Mouse (Mus musculus): Measurements from ENCODE around the gene Mbnl2. TPM values are rescaled to one million over a fixed set of nuclear protein-coding genes. Genes with fewer than 3 reads are reported as not detected.

Mbnl2 gene
- total and polyA plus RNA-seq, 3 experiments: 5.6 to 8.6 TPM; not detected in 1

DNA sequence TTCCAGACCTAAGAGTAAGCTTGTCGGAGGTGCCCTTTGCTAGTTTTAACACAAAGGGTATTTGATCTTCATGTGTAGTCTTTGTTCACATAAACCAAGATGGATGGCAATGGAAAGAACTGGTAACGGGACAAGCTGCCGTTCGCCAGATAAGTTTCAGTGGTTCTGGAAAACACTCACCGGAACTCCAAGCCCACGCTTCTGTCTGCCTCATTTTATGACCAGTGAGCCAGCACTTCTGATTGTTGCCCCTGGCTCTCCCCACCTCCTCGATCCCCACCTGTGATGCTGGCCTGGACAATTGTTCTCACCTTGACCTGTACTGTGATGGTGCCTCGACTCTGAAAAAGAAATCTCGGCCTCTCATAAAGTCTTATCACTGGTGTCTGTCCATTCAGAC, 117.0 kb downstream of the Mbnl2 start:
- Histone ChIP-seq H3K36me3 (ENCODE audit: control insufficient read depth in 1 of 2, insufficient read depth in 2 of 2, low read length in 2 of 2) (no peaks in the 10 kb centered on the region), H3K27me3 (ENCODE audit: control insufficient read depth in 1 of 2, insufficient read depth in 2 of 2, low read length in 2 of 2) (no peaks in the 10 kb centered on the region), H3K27ac (ENCODE audit: control insufficient read depth, low read depth, low read length) (no peak overlapping the region), H3K79me2 (ENCODE audit: control insufficient read depth, insufficient read depth, low read length, poor library complexity) (no peaks in the 10 kb centered on the region), H3K4me1 (ENCODE audit: control insufficient read depth in 1 of 2, insufficient read depth in 2 of 2, low read length in 2 of 2) (no peaks in the 10 kb centered on the region), H3K9ac (ENCODE audit: control insufficient read depth, low read depth, low read length, poor library complexity, severe bottlenecking) (no peak overlapping the region), H3K9me3 (replicated peaks; ENCODE audit: insufficient read depth, low read length) (no peaks in the 10 kb centered on the region), H3K4me3 (ENCODE audit: control insufficient read depth in 1 of 2, insufficient read depth in 1 of 2, low read depth in 2 of 2, low read length in 2 of 2) (no peak overlapping the region)
- no peak for DNase-seq (ENCODE audit: low read depth, low spot score)
- TF ChIP-seq TCF12 (IDR thresholded peaks at IDR 0.05; ENCODE audit: low read depth, low read length) (no peak), GATA1 (IDR thresholded peaks at IDR 0.05; ENCODE audit: low read depth, low read length) (no peak), TAL1 (IDR thresholded peaks at IDR 0.05; ENCODE audit: low read length) (no peak)

DNA sequence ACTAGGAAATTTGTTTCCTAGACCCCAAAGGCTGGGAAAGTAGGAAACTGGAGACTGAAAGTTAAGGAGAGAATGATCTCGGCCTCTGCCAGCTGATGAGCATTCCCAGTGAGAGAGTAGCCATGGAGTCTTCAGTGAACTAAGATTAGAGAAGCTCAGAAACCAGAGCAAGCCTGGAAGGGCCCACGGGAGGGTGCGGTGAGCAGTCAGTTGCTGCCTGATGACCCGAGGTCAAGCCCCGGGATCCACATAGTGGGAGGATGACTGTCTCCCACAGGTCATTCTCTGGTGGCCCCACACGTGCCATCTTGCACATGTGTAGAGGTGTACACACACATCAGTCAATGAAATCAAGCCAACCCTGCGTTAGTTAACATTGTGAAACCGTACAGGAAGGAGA, 118.0 kb downstream of the Mbnl2 start:
- DNase-seq (ENCODE audit: low read depth, low spot score): no peak
- Histone ChIP-seq H3K4me3 (ENCODE audit: control insufficient read depth in 1 of 2, insufficient read depth in 1 of 2, low read depth in 2 of 2, low read length in 2 of 2) (no peak overlapping the region), H3K79me2 (ENCODE audit: control insufficient read depth, insufficient read depth, low read length, poor library complexity) (no peaks in the 10 kb centered on the region), H3K27ac (ENCODE audit: control insufficient read depth, low read depth, low read length) (no peak overlapping the region), H3K36me3 (ENCODE audit: control insufficient read depth in 1 of 2, insufficient read depth in 2 of 2, low read length in 2 of 2) (no peaks in the 10 kb centered on the region), H3K27me3 (ENCODE audit: control insufficient read depth in 1 of 2, insufficient read depth in 2 of 2, low read length in 2 of 2) (no peaks in the 10 kb centered on the region), H3K9ac (ENCODE audit: control insufficient read depth, low read depth, low read length, poor library complexity, severe bottlenecking) (no peak overlapping the region), H3K9me3 (replicated peaks; ENCODE audit: insufficient read depth, low read length) (no peaks in the 10 kb centered on the region), H3K4me1 (ENCODE audit: control insufficient read depth in 1 of 2, insufficient read depth in 2 of 2, low read length in 2 of 2) (no peaks in the 10 kb centered on the region)
- no peak for TF ChIP-seq SIN3A (IDR thresholded peaks at IDR 0.05; ENCODE audit: low read length)
- no peak for TF ChIP-seq GABPA (IDR thresholded peaks at IDR 0.05; ENCODE audit: low read depth, low read length)
- TF ChIP-seq POLR2A (IDR thresholded peaks at IDR 0.05; ENCODE audit: control insufficient read depth in 1 of 2, insufficient read depth in 1 of 2, low read depth in 1 of 2, low read length in 2 of 2, poor library complexity in 1 of 2): no peak
- TF ChIP-seq KAT2A (conservative IDR thresholded peaks at IDR 0.05; ENCODE audit: low read depth, low read length): no peak
- TF ChIP-seq ZKSCAN1 (IDR thresholded peaks at IDR 0.05; ENCODE audit: low read depth, low read length): no peak
- TF ChIP-seq GATA1 (IDR thresholded peaks at IDR 0.05; ENCODE audit: low read depth, low read length): no peak
- no peak for TF ChIP-seq POLR2AphosphoS2 (IDR thresholded peaks at IDR 0.05; ENCODE audit: low read length)
- TF ChIP-seq USF1 (IDR thresholded peaks at IDR 0.05; ENCODE audit: low read depth, low read length): no peak
- TF ChIP-seq MYC (IDR thresholded peaks at IDR 0.05; ENCODE audit: low read depth, low read length): no peak
- no peak for TF ChIP-seq MXI1 (IDR thresholded peaks at IDR 0.05; ENCODE audit: low read depth, low read length)
- no peak for TF ChIP-seq NELFE (IDR thresholded peaks at IDR 0.05; ENCODE audit: low read depth, low read length)
- TF ChIP-seq RAD21 (IDR thresholded peaks at IDR 0.05; ENCODE audit: low read depth, low read length): no peak
- no peak for TF ChIP-seq MAFK (IDR thresholded peaks at IDR 0.05; ENCODE audit: borderline replicate concordance, low read depth, low read length)

DNA sequence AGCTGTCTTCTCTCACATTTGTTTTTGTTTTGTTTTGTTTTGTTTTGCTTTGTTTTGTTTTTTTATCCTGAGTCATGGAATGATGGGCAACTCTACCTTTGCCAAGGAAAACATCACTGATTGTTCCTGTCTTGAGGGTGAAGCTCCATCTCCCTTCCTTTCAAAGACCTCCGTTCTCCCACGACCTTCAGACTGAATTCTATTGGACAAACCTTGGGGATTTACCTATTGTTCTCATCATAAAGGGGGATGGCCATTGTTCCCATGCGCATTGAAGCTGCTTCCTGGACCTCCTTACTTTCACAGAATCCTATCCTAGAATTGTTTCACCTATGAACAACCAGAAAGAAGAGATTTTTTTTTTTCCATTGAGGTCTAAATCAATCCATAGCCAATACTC, 118.7 kb downstream of the Mbnl2 start:
- Histone ChIP-seq H3K79me2 (ENCODE audit: control insufficient read depth, insufficient read depth, low read length, poor library complexity) (no peaks in the 10 kb centered on the region), H3K27ac (ENCODE audit: control insufficient read depth, low read depth, low read length) (no peak overlapping the region), H3K9me3 (replicated peaks; ENCODE audit: insufficient read depth, low read length) (no peaks in the 10 kb centered on the region), H3K4me1 (ENCODE audit: control insufficient read depth in 1 of 2, insufficient read depth in 2 of 2, low read length in 2 of 2) (no peaks in the 10 kb centered on the region), H3K9ac (ENCODE audit: control insufficient read depth, low read depth, low read length, poor library complexity, severe bottlenecking) (no peak overlapping the region), H3K4me3 (ENCODE audit: control insufficient read depth in 1 of 2, insufficient read depth in 1 of 2, low read depth in 2 of 2, low read length in 2 of 2) (no peak overlapping the region), H3K36me3 (ENCODE audit: control insufficient read depth in 1 of 2, insufficient read depth in 2 of 2, low read length in 2 of 2) (no peaks in the 10 kb centered on the region), H3K27me3 (ENCODE audit: control insufficient read depth in 1 of 2, insufficient read depth in 2 of 2, low read length in 2 of 2) (no peaks in the 10 kb centered on the region)
- DNase-seq (ENCODE audit: low read depth, low spot score): no peak
- TF ChIP-seq MYC (IDR thresholded peaks at IDR 0.05; ENCODE audit: low read depth, low read length) (no peak), MAZ (IDR thresholded peaks at IDR 0.05; ENCODE audit: low read depth, low read length) (no peak), MAX (IDR thresholded peaks at IDR 0.05; ENCODE audit: low read length) (no peak), POLR2AphosphoS5 (IDR thresholded peaks at IDR 0.05; ENCODE audit: borderline replicate concordance, low read depth, low read length) (no peak), ZC3H11A (IDR thresholded peaks at IDR 0.05; ENCODE audit: low read depth, low read length) (no peak), SMC3 (IDR thresholded peaks at IDR 0.05; ENCODE audit: low read depth, low read length) (no peak), E2F4 (IDR thresholded peaks at IDR 0.05; ENCODE audit: borderline replicate concordance, low read depth, low read length) (no peak), TBP (IDR thresholded peaks at IDR 0.05; ENCODE audit: low read depth, low read length) (no peak)

Measured in MEL (cell line).